Mouse (Mus musculus) megakaryocyte, embryonic 14.5 days (primary cell): Measurements from ENCODE around the gene Ffar1. TPM values are rescaled to one million over a fixed set of nuclear protein-coding genes. Genes with fewer than 3 reads are reported as not detected.

ENCODE experiments used
- H3K27me3 ChIP-seq: replicated peaks from 2 replicates; pipeline ENCODE3; 2012; ENCODE audit warnings: inconsistent platforms
- H3K36me3 ChIP-seq: replicated peaks from 2 replicates; pipeline ENCODE3; 2012; ENCODE audit warnings: low read length, inconsistent platforms, mixed read lengths
- H3K4me1 ChIP-seq: 2 replicates; pipeline ENCODE4 v1.6.1; 2012; ENCODE audit warnings: inconsistent platforms
- H3K4me3 ChIP-seq: replicated peaks from 2 replicates; pipeline ENCODE3; 2012; ENCODE audit warnings: moderate library complexity, mild to moderate bottlenecking, inconsistent platforms
- H3K9me3 ChIP-seq: 2 replicates; pipeline ENCODE4 v1.6.1; 2012; ENCODE audit warnings: inconsistent platforms
- FLI1 ChIP-seq: IDR thresholded peaks from 2 replicates; pipeline ENCODE4 v1.6.1; 2012; ENCODE audit warnings: low read length, inconsistent platforms, mixed read lengths
- GATA1 ChIP-seq: IDR thresholded peaks from 3 replicates; pipeline ENCODE4 v1.6.1; 2012; ENCODE audit warnings: mixed read lengths, low read length, inconsistent platforms, borderline replicate concordance
- polyA plus RNA-seq: library from polyadenylated mRNA; stranded (reverse); fragments of >175 nt; gene quantifications from 2 replicates; pipeline ENCODE4 v1.2.3, GENCODE M21; 2012; ENCODE audit warnings: low replicate concordance; ENCODE audit not compliant: insufficient read depth

The Ffar1 gene
- 0.16 TPM in 1 of 2 replicates, not detected in the other for polyA plus RNA-seq

DNA sequence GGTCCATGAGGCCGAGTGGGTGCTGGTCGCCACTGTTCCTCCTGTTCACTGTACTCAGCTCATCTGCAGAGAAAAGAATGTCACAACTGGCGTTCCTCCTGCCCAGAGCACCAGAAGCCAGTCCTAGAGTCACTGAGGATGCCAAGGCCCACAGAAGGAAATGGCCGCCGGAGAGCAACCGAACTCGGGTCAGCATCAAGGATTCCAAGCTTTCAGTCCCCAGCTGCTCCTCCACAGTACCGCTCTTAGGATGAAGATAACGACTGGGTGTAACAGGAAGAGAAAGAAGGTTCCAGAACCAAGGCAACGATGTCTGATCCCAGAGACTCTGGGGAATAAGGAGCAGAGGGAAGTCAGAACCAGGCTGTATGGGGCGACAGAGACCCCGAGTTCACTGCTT is at the start of gene Ffar1:
Gene Ffar1, minus strand, starts transcription at position 101 of the 400 bp plus-strand sequence.
- Histone ChIP-seq H3K4me3 (peak within 1 kb of the TSS; percentile 92), H3K4me1 (peaks cover 63% of the 10 kb centered on the region), H3K9me3 (no peaks in the 10 kb centered on the region), H3K27me3 (peaks cover 3% of the 10 kb centered on the region), H3K36me3 (peaks cover 2% of the 10 kb centered on the region)
- TF ChIP-seq FLI1 = no peak
- TF ChIP-seq GATA1 = no peak

DNA sequence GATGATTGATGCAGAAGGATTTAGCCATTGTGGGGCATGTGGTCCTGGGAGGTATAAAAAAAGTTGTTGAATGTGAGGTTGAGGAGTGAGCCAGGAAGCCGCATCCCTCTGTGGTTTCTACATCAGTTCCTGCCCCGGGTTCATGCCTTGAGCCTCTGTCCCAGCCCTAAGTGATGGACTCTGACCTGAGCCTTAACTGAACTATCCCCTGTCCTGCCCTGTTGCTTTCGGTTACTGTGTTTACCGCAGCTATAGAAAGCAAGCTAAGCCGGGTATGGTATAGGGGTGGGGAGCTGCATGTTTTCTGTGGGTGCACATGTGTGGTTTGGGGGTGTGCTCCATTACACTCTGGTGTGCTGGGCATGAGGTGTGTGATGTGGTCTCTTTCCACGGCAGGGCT is 48.4 kb upstream of the Ffar1 start:
- H3K27me3 ChIP-seq = peaks cover 77% of the 10 kb centered on the region
- TF ChIP-seq FLI1 (no peak), GATA1 (no peak)
- no peaks in the 10 kb centered on the region for H3K9me3 ChIP-seq
- no peaks in the 10 kb centered on the region for H3K36me3 ChIP-seq
- no peak overlapping the region for H3K4me3 ChIP-seq
- peaks cover 21% of the 10 kb centered on the region for H3K4me1 ChIP-seq

DNA sequence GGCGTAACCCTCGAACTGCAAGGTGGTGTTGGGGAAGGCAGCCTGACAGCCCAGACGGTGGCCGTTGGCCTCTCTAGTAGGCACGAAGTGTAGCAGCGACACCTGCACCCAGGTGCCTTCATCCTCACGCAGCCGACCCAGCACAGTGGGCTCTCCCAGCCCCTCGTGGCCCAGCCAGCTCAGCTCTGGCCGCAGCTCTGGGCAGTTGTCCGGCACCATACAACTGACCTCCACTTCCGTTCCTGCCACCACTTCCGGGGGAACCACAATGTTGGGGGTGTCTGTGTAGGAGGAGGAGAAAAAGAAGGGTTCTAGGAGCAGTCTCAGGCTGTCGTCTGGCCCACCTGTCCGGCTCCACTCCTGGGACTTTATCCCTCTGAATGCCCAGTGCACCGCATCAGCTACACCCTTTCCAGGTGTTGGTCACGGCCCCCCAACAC is 47.6 kb upstream of the Ffar1 start:
- Histone ChIP-seq H3K27me3 (peaks cover 72% of the 10 kb centered on the region), H3K36me3 (no peaks in the 10 kb centered on the region), H3K9me3 (no peaks in the 10 kb centered on the region), H3K4me3 (peak overlapping the region; percentile 86), H3K4me1 (peaks cover 21% of the 10 kb centered on the region)
- TF ChIP-seq GATA1 = no peak
- TF ChIP-seq FLI1 = no peak

DNA sequence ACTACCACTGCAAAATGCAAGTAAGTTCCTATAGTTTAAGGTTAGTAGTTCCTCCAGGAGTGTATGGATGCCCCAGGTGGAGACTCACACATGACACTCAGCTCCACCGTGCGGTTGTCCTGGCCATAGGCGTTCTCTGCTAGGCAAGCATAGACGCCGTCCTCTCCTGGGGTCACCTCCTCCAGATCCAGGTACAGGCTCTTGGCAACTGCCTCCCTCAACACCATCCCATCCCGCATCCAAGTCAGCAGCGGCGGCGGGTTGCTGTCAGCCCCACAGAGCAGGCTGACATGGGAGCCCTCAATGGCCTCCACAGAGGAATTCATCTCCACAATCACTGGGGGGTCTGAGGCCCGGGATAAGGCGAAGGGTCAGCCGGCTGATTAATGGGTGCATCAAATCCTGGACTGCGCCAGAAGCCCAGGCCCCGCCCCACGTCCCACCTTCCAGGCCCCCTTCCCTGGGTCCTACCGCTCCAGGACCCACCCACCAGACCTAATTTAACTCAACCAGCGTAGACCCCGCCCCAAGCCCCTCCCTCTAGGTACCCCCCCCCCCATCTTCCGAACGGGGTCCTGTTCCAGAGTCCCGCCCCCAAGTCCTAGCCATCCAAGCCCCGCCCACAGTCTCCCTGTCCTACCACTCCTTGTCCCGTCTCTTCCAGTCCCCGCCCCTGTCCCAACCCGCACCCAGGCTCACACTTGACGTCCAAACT is 47.1 kb upstream of the Ffar1 start:
- no peaks in the 10 kb centered on the region for H3K36me3 ChIP-seq
- H3K4me1 ChIP-seq = peaks cover 26% of the 10 kb centered on the region
- no peaks in the 10 kb centered on the region for H3K9me3 ChIP-seq
- H3K4me3 ChIP-seq = peak overlapping the region; percentile 86
- peaks cover 70% of the 10 kb centered on the region for H3K27me3 ChIP-seq
- TF ChIP-seq FLI1 (no peak), GATA1 (no peak)

DNA sequence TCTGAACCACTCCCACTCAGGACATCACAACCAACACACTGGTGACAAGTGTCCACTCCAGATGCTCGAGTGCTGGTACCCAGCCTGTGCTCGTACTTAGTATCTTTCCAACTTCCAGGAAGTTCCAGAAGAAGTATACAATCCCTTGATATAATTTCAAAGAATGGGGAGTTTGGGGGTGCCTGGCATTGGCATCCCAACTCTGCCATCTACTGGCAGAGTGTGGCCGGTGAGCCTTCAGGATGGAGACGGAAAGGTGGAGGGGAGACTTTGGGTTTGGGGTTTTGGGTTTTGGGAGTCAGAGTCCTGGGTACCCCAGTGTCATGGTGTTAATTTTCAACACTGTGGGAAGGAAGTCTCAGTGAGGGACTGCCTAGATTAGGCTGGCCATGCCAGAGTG is 42.7 kb upstream of the Ffar1 start:
- Histone ChIP-seq H3K4me1 (peaks cover 21% of the 10 kb centered on the region), H3K9me3 (no peaks in the 10 kb centered on the region), H3K4me3 (no peak overlapping the region), H3K27me3 (peaks cover 72% of the 10 kb centered on the region), H3K36me3 (no peaks in the 10 kb centered on the region)
- no peak for TF ChIP-seq FLI1
- no peak for TF ChIP-seq GATA1

DNA sequence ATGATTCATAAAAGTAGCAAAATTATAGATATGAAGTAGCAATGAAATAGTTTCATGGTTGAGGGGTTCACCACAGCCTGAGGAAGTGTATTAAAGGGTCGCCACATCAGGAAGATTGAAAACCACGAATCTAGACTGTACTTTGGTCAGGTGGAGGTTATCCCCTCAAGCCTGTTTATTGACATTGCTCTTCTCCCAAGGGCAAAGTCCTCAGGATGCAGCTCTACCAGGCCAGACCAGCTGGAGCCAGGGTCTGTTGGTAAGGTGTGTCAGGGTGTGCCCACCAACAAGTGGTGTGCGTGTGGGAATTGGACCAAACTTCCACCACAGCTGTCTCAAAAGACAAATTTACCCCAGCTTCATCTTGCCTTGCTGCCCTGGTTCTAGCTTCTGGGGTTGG is 33.9 kb upstream of the Ffar1 start:
- H3K36me3 ChIP-seq = no peaks in the 10 kb centered on the region
- H3K27me3 ChIP-seq = peaks cover 56% of the 10 kb centered on the region
- H3K4me1 ChIP-seq = peaks cover 48% of the 10 kb centered on the region
- H3K9me3 ChIP-seq = no peaks in the 10 kb centered on the region
- TF ChIP-seq GATA1 = no peak
- no peak for TF ChIP-seq FLI1
- no peak overlapping the region for H3K4me3 ChIP-seq

DNA sequence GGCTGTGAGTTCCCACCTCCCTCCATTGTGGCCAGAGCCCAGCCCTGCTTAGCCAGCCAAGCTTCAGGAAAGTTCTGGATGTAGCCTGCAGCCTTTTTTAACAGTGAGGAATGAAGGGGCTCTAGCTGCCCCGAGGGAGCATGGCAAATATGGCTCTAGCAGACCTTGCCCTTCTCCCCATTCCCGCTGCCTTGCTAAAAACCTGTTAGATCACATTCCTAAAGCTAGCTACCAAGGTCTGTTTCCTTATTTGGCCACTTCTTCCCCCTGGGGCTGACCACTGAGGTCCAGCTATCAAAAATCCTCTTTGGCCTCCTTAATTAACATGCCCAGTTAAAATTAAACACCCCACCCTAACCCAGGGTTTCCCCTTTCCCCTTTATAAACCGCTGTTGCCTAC is 31.2 kb upstream of the Ffar1 start:
- Histone ChIP-seq H3K4me3 (no peak overlapping the region), H3K27me3 (peaks cover 43% of the 10 kb centered on the region), H3K36me3 (no peaks in the 10 kb centered on the region), H3K4me1 (peaks cover 41% of the 10 kb centered on the region), H3K9me3 (no peaks in the 10 kb centered on the region)
- no peak for TF ChIP-seq GATA1

DNA sequence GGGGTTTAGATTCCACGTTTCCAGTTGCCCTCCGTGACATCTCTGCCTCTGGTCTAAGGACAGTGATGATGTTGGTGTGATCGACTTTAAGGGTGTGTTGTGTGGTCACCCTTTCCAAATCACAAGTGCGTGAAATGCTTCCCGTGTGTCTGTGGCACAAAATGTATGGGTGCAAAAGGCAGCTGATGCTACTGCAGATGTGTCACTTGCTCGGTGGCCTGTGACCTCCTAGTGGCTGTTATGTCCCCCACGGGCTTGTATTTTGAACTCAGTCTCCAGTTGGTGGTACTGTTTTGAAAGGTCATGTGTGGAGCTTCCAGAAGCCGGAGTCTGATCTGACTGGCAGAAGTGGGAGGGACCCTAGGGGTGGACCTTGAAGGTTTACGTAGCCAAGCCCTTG is 30.4 kb upstream of the Ffar1 start:
- H3K4me1 ChIP-seq = peaks cover 44% of the 10 kb centered on the region
- no peak for TF ChIP-seq GATA1
- TF ChIP-seq FLI1 = no peak
- H3K27me3 ChIP-seq = peaks cover 40% of the 10 kb centered on the region
- no peaks in the 10 kb centered on the region for H3K9me3 ChIP-seq
- no peak overlapping the region for H3K4me3 ChIP-seq
- no peaks in the 10 kb centered on the region for H3K36me3 ChIP-seq

DNA sequence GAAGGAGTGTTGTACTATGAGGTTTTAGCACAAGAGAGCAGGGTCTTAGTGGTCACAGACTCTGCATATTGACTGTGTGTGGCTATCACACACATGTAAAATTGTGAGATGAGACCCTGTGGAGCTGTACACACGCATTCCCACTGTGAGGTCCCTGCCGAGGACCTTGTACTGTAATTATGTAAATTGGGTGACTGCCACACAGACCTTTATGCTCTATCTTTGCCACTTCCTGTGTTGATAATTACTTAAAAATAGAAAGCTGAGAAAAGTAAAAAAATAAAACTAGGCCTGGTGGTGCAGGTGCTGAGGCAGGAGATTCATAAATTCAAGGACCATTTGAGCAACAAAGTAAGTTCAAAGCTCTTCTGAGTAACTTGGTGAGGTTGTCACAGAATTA is 29.3 kb upstream of the Ffar1 start:
- Histone ChIP-seq H3K4me3 (no peak overlapping the region), H3K27me3 (peaks cover 39% of the 10 kb centered on the region), H3K4me1 (peaks cover 44% of the 10 kb centered on the region), H3K36me3 (no peaks in the 10 kb centered on the region), H3K9me3 (no peaks in the 10 kb centered on the region)
- TF ChIP-seq FLI1 (no peak), GATA1 (no peak)

DNA sequence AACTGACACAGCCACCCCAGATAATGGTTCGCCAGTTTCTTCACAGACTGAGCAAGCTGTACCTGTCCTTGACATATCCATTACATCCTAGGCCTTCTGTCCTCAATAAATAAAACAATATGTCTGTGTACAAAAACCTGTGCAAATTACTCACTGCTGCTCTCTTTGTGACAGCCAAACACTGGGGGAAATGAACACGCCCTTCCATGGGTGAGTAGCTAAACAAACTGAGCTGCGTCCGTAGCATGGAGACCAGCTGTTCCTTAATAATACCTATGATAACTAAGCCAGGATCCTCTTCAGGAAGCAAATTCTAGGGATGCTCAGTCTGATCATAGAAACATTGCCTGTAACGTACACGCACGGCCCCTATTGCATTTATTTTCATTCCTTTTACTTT is 27.4 kb upstream of the Ffar1 start:
- H3K4me3 ChIP-seq = no peak overlapping the region
- H3K36me3 ChIP-seq = no peaks in the 10 kb centered on the region
- TF ChIP-seq GATA1 = no peak
- TF ChIP-seq FLI1 = no peak
- H3K27me3 ChIP-seq = peaks cover 37% of the 10 kb centered on the region
- peaks cover 48% of the 10 kb centered on the region for H3K4me1 ChIP-seq
- no peaks in the 10 kb centered on the region for H3K9me3 ChIP-seq
